Mouse (Mus musculus) CH12.LX (cell line): ENCODE data around the gene D2hgdh. TPM values are rescaled to one million over a fixed set of nuclear protein-coding genes. Genes with fewer than 3 reads are reported as not detected.

ENCODE experiments used
- DNase-seq: peaks from one replicate; pipeline ENCODE4 v3.0.0-alpha.2; 2013; ENCODE audit errors: extremely low read depth
- H3K27ac ChIP-seq: 2 replicates; pipeline ENCODE4 v1.5.1; 2012; ENCODE audit warnings: low read depth, mild to moderate bottlenecking, control low read depth, moderate library complexity; ENCODE audit not compliant: insufficient read depth
- H3K27me3 ChIP-seq: replicated peaks from 2 replicates; pipeline ENCODE3; 2012; ENCODE audit warnings: inconsistent platforms
- H3K36me3 ChIP-seq, 2 experiments: replicated peaks in 1 of 2; 2 replicates each; pipeline versions ENCODE3 to v1.6.1; 2012; ENCODE audit warnings: inconsistent platforms in 1 of 2, low read length in 1 of 2, mild to moderate bottlenecking in 1 of 2, mixed read lengths in 1 of 2, moderate library complexity in 1 of 2; ENCODE audit not compliant: control insufficient read depth in 1 of 2, insufficient read depth in 1 of 2
- H3K4me1 ChIP-seq, 2 experiments: 2 replicates each; pipeline ENCODE4 v1.6.1; 2012; ENCODE audit warnings: inconsistent platforms in 1 of 2, moderate library complexity in 1 of 2; ENCODE audit not compliant: insufficient read depth in 2 of 2, control insufficient read depth in 1 of 2
- H3K4me2 ChIP-seq: 2 replicates; pipeline ENCODE4 v1.6.1; 2012; ENCODE audit warnings: low read depth, mild to moderate bottlenecking, control low read depth; ENCODE audit not compliant: poor library complexity, insufficient read depth, severe bottlenecking
- H3K4me3 ChIP-seq, 3 experiments: fragments of 150-350 bp in 1 of 3; sonication (generic) in 1 of 3; replicated peaks in 1 of 3; 2 replicates each; pipeline versions ENCODE3 to v1.5.1; 2011 to 2012; ENCODE audit warnings: low read depth in 2 of 3, low read length in 2 of 3, mild to moderate bottlenecking in 2 of 3, moderate library complexity in 2 of 3, control low read depth in 1 of 3, improper control_type of control experiment in 1 of 3, inconsistent platforms in 1 of 3, mixed read lengths in 1 of 3; ENCODE audit not compliant: poor library complexity in 1 of 3
- H3K79me2 ChIP-seq: replicated peaks from 2 replicates; pipeline ENCODE4 v1.6.1; 2012; ENCODE audit warnings: mild to moderate bottlenecking, moderate library complexity; ENCODE audit not compliant: control insufficient read depth, poor library complexity, insufficient read depth, severe bottlenecking; ENCODE audit errors: extremely low read depth
- H3K9ac ChIP-seq: 2 replicates; pipeline ENCODE4 v1.6.1; 2012; ENCODE audit warnings: low read depth, mild to moderate bottlenecking, control low read depth, moderate library complexity; ENCODE audit not compliant: insufficient read depth
- H3K9me3 ChIP-seq: replicated peaks from 2 replicates; pipeline ENCODE3; 2012; ENCODE audit warnings: low read length, inconsistent platforms, mixed read lengths
- BHLHE40 ChIP-seq: IDR thresholded peaks from 2 replicates; pipeline ENCODE4 v1.6.1; 2011; ENCODE audit warnings: mild to moderate bottlenecking, low read depth, low read length, improper control_type of control experiment
- CHD1 ChIP-seq: IDR thresholded peaks from 2 replicates; pipeline ENCODE4 v1.6.1; 2012; ENCODE audit warnings: low read depth, low read length, improper control_type of control experiment, inconsistent platforms
- CHD2 ChIP-seq: IDR thresholded peaks from 2 replicates; pipeline ENCODE4 v1.6.1; 2011; ENCODE audit warnings: low read length, improper control_type of control experiment
- CTCF ChIP-seq, 2 experiments: IDR thresholded peaks in 1 of 2; conservative IDR thresholded peaks in 1 of 2; 2 replicates each; pipeline ENCODE4 v1.5.1; 2011 to 2012; ENCODE audit warnings: low read depth in 2 of 2, low read length in 2 of 2, improper control_type of control experiment in 1 of 2, inconsistent platforms in 1 of 2, mild to moderate bottlenecking in 1 of 2, moderate library complexity in 1 of 2
- E2F4 ChIP-seq: IDR thresholded peaks from 2 replicates; pipeline ENCODE4 v1.6.1; 2011; ENCODE audit warnings: low read depth, low read length, improper control_type of control experiment; ENCODE audit not compliant: insufficient replicate concordance
- ELF1 ChIP-seq: IDR thresholded peaks from 2 replicates; pipeline ENCODE4 v1.6.1; 2014; ENCODE audit warnings: low read depth, mild to moderate bottlenecking, inconsistent platforms, low read length, improper control_type of control experiment
- EP300 ChIP-seq: IDR thresholded peaks from 2 replicates; pipeline ENCODE4 v1.6.1; 2011; ENCODE audit warnings: low read length, improper control_type of control experiment
- ETS1 ChIP-seq: conservative IDR thresholded peaks from 2 replicates; pipeline ENCODE4 v1.6.1; 2012; ENCODE audit warnings: low read depth, mild to moderate bottlenecking, inconsistent platforms, low read length, improper control_type of control experiment, moderate library complexity
- GABPA ChIP-seq: IDR thresholded peaks from 2 replicates; pipeline ENCODE4 v1.6.1; 2012; ENCODE audit warnings: low read depth, low read length, improper control_type of control experiment, inconsistent platforms; ENCODE audit not compliant: insufficient replicate concordance
- HCFC1 ChIP-seq: IDR thresholded peaks from 2 replicates; pipeline ENCODE4 v1.6.1; 2012; ENCODE audit warnings: low read depth, mild to moderate bottlenecking, inconsistent platforms, low read length, improper control_type of control experiment
- IRF4 ChIP-seq: IDR thresholded peaks from 2 replicates; pipeline ENCODE4 v1.6.1; 2014; ENCODE audit warnings: low read depth, mild to moderate bottlenecking, inconsistent platforms, low read length, improper control_type of control experiment
- JUN ChIP-seq: IDR thresholded peaks from 2 replicates; pipeline ENCODE4 v1.6.1; 2011; ENCODE audit warnings: low read depth, mild to moderate bottlenecking, low read length, improper control_type of control experiment, moderate library complexity; ENCODE audit not compliant: insufficient read depth
- JUND ChIP-seq: conservative IDR thresholded peaks from 2 replicates; pipeline ENCODE4 v1.6.1; 2011; ENCODE audit warnings: low read depth, low read length, improper control_type of control experiment
- KAT2A ChIP-seq: IDR thresholded peaks from 2 replicates; pipeline ENCODE4 v1.6.1; 2012; ENCODE audit warnings: low read length, improper control_type of control experiment, inconsistent platforms; ENCODE audit not compliant: insufficient replicate concordance
- MAFK ChIP-seq: IDR thresholded peaks from 2 replicates; pipeline ENCODE4 v1.6.1; 2011; ENCODE audit warnings: low read length, improper control_type of control experiment; ENCODE audit not compliant: insufficient replicate concordance
- MAX ChIP-seq: IDR thresholded peaks from 2 replicates; pipeline ENCODE4 v1.6.1; 2011; ENCODE audit warnings: low read length, improper control_type of control experiment
- MAZ ChIP-seq: IDR thresholded peaks from 2 replicates; pipeline ENCODE4 v1.6.1; 2012; ENCODE audit warnings: low read depth, mild to moderate bottlenecking, inconsistent platforms, low read length, improper control_type of control experiment, moderate library complexity
- MEF2A ChIP-seq: IDR thresholded peaks from 2 replicates; pipeline ENCODE4 v1.6.1; 2014; ENCODE audit warnings: low read depth, mild to moderate bottlenecking, inconsistent platforms, low read length, improper control_type of control experiment, borderline replicate concordance
- MXI1 ChIP-seq: IDR thresholded peaks from 2 replicates; pipeline ENCODE4 v1.6.1; 2011; ENCODE audit warnings: mild to moderate bottlenecking, low read depth, low read length, improper control_type of control experiment
- MYC ChIP-seq: IDR thresholded peaks from 2 replicates; pipeline ENCODE4 v1.6.1; 2011; ENCODE audit warnings: low read depth, mild to moderate bottlenecking, improper control_type of control experiment, low read length
- NELFE ChIP-seq: IDR thresholded peaks from 2 replicates; pipeline ENCODE4 v1.6.1; 2011; ENCODE audit warnings: low read depth, low read length, improper control_type of control experiment
- NRF1 ChIP-seq: IDR thresholded peaks from 2 replicates; pipeline ENCODE4 v1.6.1; 2014; ENCODE audit warnings: low read depth, mild to moderate bottlenecking, inconsistent platforms, low read length, improper control_type of control experiment, moderate library complexity
- PAX5 ChIP-seq: IDR thresholded peaks from 2 replicates; pipeline ENCODE4 v1.6.1; 2012; ENCODE audit warnings: low read length, inconsistent platforms, mixed read lengths
- POLR2A ChIP-seq: IDR thresholded peaks from 2 replicates; pipeline ENCODE4 v1.6.1; 2011; ENCODE audit warnings: low read depth, mild to moderate bottlenecking, improper control_type of control experiment, low read length
- POLR2AphosphoS2 ChIP-seq: IDR thresholded peaks from 2 replicates; pipeline ENCODE4 v1.6.1; 2011; ENCODE audit warnings: low read depth, low read length, improper control_type of control experiment
- RAD21 ChIP-seq: IDR thresholded peaks from 2 replicates; pipeline ENCODE4 v1.6.1; 2011; ENCODE audit warnings: low read depth, mild to moderate bottlenecking, low read length, improper control_type of control experiment, moderate library complexity
- RCOR1 ChIP-seq: conservative IDR thresholded peaks from 2 replicates; pipeline ENCODE4 v1.6.1; 2012; ENCODE audit warnings: low read depth, mild to moderate bottlenecking, inconsistent platforms, low read length, improper control_type of control experiment
- SIN3A ChIP-seq: IDR thresholded peaks from 2 replicates; pipeline ENCODE4 v1.6.1; 2012; ENCODE audit warnings: low read length, improper control_type of control experiment, inconsistent platforms
- SMC3 ChIP-seq: IDR thresholded peaks from 2 replicates; pipeline ENCODE4 v1.6.1; 2011; ENCODE audit warnings: low read depth, low read length, improper control_type of control experiment
- TBP ChIP-seq: conservative IDR thresholded peaks from 2 replicates; pipeline ENCODE4 v1.6.1; 2011; ENCODE audit warnings: low read depth, low read length, improper control_type of control experiment
- TCF12 ChIP-seq: IDR thresholded peaks from 2 replicates; pipeline ENCODE4 v1.6.1; 2014; ENCODE audit warnings: low read depth, mild to moderate bottlenecking, inconsistent platforms, low read length, improper control_type of control experiment
- UBTF ChIP-seq: IDR thresholded peaks from 2 replicates; pipeline ENCODE4 v1.6.1; 2012; ENCODE audit warnings: low read depth, mild to moderate bottlenecking, inconsistent platforms, low read length, improper control_type of control experiment, moderate library complexity
- USF1 ChIP-seq: IDR thresholded peaks from 2 replicates; pipeline ENCODE4 v1.6.1; 2014; ENCODE audit warnings: low read depth, mild to moderate bottlenecking, inconsistent platforms, low read length, improper control_type of control experiment
- USF2 ChIP-seq: conservative IDR thresholded peaks from 2 replicates; pipeline ENCODE4 v1.6.1; 2011; ENCODE audit warnings: low read depth, low read length, improper control_type of control experiment
- ZC3H11A ChIP-seq: IDR thresholded peaks from 2 replicates; pipeline ENCODE4 v1.6.1; 2012; ENCODE audit warnings: low read depth, mild to moderate bottlenecking, inconsistent platforms, low read length, improper control_type of control experiment
- ZKSCAN1 ChIP-seq: IDR thresholded peaks from 2 replicates; pipeline ENCODE4 v1.6.1; 2012; ENCODE audit warnings: low read depth, inconsistent platforms, low read length, improper control_type of control experiment, borderline replicate concordance
- ZMIZ1 ChIP-seq: IDR thresholded peaks from 2 replicates; pipeline ENCODE4 v1.6.1; 2012; ENCODE audit warnings: low read depth, mild to moderate bottlenecking, inconsistent platforms, low read length, improper control_type of control experiment
- ZNF384 ChIP-seq: IDR thresholded peaks from 2 replicates; pipeline ENCODE4 v1.6.1; 2012; ENCODE audit warnings: low read depth, low read length, improper control_type of control experiment, inconsistent platforms
- dilution Hi-C: fragments of 300-500 bp; cut with MboI; formaldehyde crosslinking; loops from 2 replicates; pipeline ENCODE4 v1.14.3; 2020; ENCODE audit warnings: low sequenced_read_pairs; ENCODE audit not compliant: extremely low pct_unique_long_range_greater_than_20kb, extremely low pct_ligation_motif_present
- in situ Hi-C: fragments of 300-500 bp; cut with MboI; formaldehyde crosslinking; loops from 3 replicates; pipeline ENCODE4 v1.14.3; 2019; ENCODE audit warnings: low sequenced_read_pairs, low pct_ligation_motif_present, low pct_unique_long_range_greater_than_20kb, mixed read lengths
- polyA plus RNA-seq: library from polyadenylated mRNA; unstranded; fragments of >175 nt; gene quantifications from 2 replicates; pipeline ENCODE4 v1.2.1, GENCODE M21; 2012; ENCODE audit warnings: low read depth; ENCODE audit not compliant: insufficient read length
- total RNA-seq, 2 experiments: library from RNA; depleted of rRNA; stranded (reverse); fragments of 300-350 nt in 1 of 2; fragments of >200 nt in 1 of 2; gene quantifications; 2 replicates each; pipeline ENCODE4 v1.2.3; 2012 to 2014

D2hgdh gene
- total and polyA plus RNA-seq, 3 experiments = 11.1 to 14.3 (median 13.1) TPM

- TF ChIP-seq GABPA (peak; percentile 4; the same call in 1 of the 2 replicates), E2F4 (no peak), ZNF384 (peak; percentile 52), SIN3A (peak; percentile 93), ELF1 (peak; percentile 96), MAZ (peak; percentile 92), NELFE (peak; percentile 96), HCFC1 (peak; percentile 79), KAT2A (0 out of 2 replicates have a peak, but pooled peaks have one; percentile 45), CTCF (conservative IDR thresholded peaks at IDR 0.05 in 1 of 2, IDR thresholded peaks at IDR 0.05 in 1 of 2; ENCODE audit: low read depth in 2 of 2, low read length in 2 of 2) (no peak), BHLHE40 (peak; percentile 34; the same call in 1 of the 2 replicates), UBTF (no peak), JUN (no peak), MXI1 (peak; percentile 82; the same call in 1 of the 2 replicates), NRF1 (peak; percentile 88), CHD1 (no peak), JUND (no peak), POLR2AphosphoS2 (peak; percentile 94), MYC (peak; percentile 87), TBP (peak; percentile 94), MAX (peak; percentile 92), POLR2A (peak; percentile 94), ZMIZ1 (peak; percentile 87), PAX5 (no peak), MEF2A (0 out of 2 replicates have a peak, but pooled peaks have one; percentile 40), RCOR1 (no peak), CHD2 (peak; percentile 27; the same call in 1 of the 2 replicates), TCF12 (peak; percentile 86), SMC3 (no peak), IRF4 (no peak; the same call in 1 of the 2 replicates), ETS1 (no peak; the same call in none of the 2 replicates), RAD21 (no peak), USF1 (no peak), EP300 (no peak), MAFK (no peak), USF2 (no peak), ZKSCAN1 (no peak), ZC3H11A (no peak)
- dilution Hi-C loops = no loop called here
- in situ Hi-C loops = no loop called here
- peak; percentile 98 for DNase-seq
- peaks cover 2 to 42% of the 10 kb centered on the region in 2 experiments for H3K36me3 ChIP-seq
- H3K9ac ChIP-seq = peak overlapping the region; percentile 84
- no peaks in the 10 kb centered on the region for H3K9me3 ChIP-seq
- H3K4me2 ChIP-seq = peak overlapping the region; percentile 81
- H3K79me2 ChIP-seq = no peaks in the 10 kb centered on the region
- peaks cover 6 to 19% of the 10 kb centered on the region in 2 experiments for H3K4me1 ChIP-seq
- peak overlapping the region; percentile 94 for H3K27ac ChIP-seq
- peak overlapping the region; percentile 41 to 78 (median 56) for H3K4me3 ChIP-seq
- no peaks in the 10 kb centered on the region for H3K27me3 ChIP-seq
Measured at GRCm38 (mm10) chr1:93825105-93825674, 481 bp downstream of the D2hgdh start.
